Mouse (Mus musculus) heart, postnatal 36 days (tissue): ENCODE results near the gene Tuba1b. TPM values are rescaled to one million over a fixed set of nuclear protein-coding genes. Genes with fewer than 3 reads are reported as not detected.
"Not testable (repeated sequence)": the region's sequence is repeated elsewhere in the genome, so short reads cannot be mapped to it uniquely, and the experiment has no call there.

ENCODE experiments used
- DNase-seq, 2 experiments: peaks; one replicate each; pipeline ENCODE4 v3.0.0; 2021 to 2022
- intact Hi-C: fragments of 180-260 bp; cut with DNase I; formaldehyde crosslinking; loops from one replicate; pipeline ENCODE4 v1.15.1; 2025
- total RNA-seq, 2 experiments: library from RNA; stranded (reverse); gene quantifications; 2 replicates each; pipeline ENCODE4 v1.2.3; 2021

Tuba1b gene
- total RNA-seq, 2 experiments from 2014 or later, result 130 to 145 TPM

DNA sequence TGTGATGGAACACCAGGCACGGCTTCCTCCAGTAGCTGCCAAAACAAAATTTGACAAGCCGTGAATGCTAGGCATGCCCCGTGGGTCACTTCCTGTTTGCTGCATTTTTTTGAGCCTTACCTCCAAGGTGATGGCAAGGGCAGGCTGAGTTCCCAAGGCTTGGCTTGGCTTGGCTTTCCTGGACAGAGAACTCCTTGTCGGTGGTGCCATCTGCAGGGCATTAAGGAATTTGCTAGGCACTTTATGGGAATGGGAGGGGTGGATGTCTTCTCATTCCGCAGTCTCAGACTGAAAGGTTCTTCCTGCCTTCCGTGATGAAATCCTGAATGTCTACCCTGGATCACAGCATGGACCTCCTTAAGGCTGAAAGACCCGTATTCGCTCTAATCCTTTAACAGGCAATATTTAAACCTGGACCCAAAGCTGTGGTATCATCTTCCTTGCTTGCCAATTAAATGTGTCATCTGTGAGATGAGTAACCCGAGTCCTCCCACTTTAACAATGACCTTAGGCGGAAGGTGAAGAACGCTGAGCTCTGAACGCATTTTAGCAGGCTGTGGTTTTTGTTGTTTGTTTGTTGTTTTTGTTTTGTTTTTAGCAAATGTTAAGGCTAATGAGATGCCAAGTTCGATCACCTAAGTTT, 5.6 kb downstream of the Tuba1b start:
- DNase-seq, result peak; percentile 72
- intact Hi-C loops, result loop anchor here (1.0 kb wide), 2 partner anchors 36 to 51 kb away; no protein-coding TSS in a partner anchor

DNA sequence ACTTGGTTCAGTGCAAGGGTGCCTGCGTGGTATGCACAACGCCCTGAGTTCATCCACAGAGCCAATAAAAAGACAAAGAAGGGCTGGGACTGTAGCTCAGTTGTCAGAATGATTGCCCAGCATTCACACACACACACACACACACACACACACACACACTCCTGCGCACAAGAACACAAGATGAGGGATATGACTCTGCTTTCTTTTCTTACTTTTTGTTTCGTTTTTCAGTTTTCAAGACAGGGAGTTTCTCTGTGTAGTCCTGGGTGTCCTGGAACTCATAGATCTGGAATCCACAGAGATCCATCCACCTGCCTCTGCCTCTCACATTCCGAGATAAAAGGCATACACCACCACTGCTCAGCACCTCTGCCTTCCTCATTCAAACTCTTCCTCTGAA, 6.8 kb downstream of the Tuba1b start:
- intact Hi-C loops, result no loop called here

DNA sequence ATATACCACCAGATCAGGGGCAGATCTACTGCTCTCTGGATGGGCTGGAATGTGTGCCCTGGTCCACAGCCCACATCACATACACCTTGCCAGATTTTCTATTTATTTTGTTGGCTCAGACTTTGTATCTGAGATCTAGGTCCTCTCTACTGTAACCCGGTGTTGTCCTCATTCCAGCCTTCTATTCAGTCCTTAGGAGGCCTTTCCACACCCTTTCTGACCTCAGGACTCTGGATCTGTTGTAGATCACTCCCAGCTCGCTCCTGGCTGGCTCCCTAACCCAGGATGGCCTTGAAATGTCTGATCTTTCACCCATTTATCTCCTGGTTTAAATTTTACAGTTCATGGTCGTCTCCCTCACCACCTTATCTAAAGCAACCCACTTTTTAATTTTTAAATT, 9.7 kb downstream of the Tuba1b start:
- intact Hi-C loops, result no loop called here
- no peak for DNase-seq

More for the DNA sequence above, 6.8 kb downstream of the Tuba1b start:
- no peak for DNase-seq

DNA sequence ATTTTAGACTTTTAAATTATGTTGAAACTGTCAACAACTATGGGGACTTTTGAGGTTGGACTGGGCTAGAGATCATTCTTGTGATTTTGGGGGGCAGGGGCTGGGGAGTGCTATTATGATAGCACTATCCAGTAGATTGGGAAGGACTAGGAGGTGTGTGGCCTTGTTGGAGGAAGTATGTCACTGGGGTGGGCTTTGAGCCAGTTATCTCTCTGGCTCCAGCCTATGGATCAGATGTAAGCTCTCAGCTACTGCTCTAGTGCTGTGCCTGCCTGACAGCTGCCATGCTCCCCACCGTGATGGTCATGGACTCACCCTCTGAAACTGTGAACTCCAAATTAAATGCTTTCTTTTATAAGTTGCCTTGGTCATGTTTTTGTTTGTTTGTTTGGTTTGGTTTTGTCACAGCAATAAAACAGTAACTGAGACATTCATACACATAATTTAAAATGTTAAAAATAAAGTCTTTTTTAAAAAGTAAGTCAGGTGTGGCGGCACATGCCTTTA, 11.3 kb downstream of the Tuba1b start:
- intact Hi-C loops, result no loop called here
- no peak for DNase-seq

DNA sequence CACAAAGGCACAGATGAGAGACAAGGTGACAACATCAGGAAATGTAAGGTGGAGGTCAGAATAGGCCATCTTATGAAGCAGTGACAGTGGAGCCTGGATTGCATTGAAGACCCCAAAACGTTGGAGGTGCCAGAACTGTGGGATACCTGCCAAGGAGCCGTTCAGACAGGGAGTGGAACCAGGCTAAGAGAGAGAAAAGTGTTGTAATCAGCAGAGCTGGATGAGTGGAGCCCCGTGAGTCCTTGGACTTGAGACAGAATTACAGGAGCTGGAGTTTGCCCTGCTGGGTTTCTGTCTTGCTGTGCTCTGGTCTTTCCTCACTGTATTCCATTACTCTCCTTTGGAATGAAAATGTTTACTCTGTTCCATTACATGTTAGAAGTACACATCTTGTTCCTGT, 11.8 kb downstream of the Tuba1b start:
- intact Hi-C loops, result no loop called here

DNA sequence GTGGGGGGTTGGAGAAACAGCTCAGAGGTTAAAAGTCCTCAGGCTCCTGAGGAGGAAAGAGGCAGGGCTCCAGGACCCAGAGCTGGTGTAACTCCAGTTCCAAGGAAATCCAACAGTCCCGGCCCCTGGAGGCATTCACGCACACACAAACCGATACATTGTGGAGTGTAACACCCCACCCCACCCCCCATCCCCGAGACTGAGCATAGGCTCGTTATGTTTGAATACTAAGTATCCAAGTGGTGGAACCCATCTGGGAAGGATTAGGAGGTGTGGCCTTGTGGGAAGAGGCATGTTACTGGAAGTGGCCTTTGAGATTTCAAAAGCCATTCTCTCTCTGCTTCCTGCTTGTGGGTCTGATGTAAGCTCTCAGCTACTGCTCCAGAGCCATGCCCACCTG, 12.9 kb downstream of the Tuba1b start:
- intact Hi-C loops, result no loop called here
- no peak for DNase-seq

More for the DNA sequence above, 11.8 kb downstream of the Tuba1b start:
- DNase-seq, result no peak

DNA sequence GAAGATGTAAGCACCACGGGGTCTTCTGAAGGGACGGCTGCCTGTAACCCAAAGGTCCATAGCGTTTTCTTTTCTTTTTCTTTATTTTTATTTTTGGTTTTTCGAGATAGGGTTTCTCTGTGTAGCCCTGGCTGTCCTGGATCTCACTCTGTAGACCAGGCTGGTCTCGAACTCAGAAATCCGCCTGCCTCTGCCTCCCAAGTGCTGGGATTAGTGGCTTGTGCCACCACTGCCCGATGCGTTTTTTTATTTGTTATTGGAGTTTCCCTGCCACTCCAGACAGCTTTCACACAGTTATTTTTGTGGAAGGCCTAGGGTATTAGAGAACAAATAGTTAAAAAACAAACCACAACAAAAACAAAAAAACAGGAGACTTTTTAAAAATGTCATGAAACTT, 15.9 kb downstream of the Tuba1b start:
- intact Hi-C loops, DNase-seq: not testable (repeated sequence)

DNA sequence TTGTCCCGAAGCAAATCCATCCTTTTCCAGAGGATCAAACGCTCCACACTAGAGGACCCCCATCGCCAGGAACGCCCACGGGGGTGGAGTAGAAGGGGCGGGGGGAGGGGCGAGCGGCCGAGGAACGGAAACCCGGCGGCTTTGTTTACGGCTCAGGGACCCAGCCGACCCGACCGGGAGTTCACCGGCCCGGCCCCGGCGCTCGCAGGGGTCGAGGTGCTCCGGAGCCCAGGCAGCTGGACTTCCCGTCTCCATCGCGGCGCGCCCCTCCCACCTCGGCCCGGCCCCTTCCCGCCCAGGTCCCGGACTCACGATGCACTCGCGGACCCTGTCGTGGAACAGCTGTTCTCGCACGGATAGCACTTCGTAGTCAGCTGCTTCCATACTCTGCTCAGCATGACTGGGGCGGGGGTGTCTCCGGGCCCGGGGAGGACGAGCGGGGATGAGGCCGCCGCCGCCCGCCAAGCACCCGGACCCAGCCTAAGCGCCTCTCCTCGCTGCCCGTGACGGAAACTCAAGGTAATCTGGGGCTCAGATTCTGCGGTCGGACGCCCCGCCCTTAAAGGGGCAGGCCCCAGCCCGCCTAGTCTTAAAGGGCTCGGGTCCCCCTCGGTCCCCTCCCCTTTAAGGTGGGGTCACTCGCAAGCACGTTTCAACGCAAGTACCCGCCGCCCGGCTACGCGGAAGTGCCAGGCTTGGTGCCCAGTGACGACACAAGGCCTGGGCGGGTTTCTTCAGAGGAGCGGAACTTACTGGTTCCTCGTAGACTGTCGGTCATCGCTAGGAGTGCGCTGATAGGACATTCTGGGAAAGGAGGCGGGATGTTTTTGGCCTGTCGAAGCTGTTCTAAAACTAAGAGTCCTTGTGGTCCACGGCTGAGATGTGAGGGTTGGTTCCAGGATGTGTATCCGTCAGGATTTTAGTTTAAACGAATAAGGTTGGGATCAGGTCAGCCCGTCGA, 16.5 kb downstream of the Tuba1b start, which contains the start of gene Lmbr1l:
Lmbr1l (minus strand) TSS at position 694 of the 961 bp plus-strand sequence.
- peak; percentile 99 for DNase-seq

DNA sequence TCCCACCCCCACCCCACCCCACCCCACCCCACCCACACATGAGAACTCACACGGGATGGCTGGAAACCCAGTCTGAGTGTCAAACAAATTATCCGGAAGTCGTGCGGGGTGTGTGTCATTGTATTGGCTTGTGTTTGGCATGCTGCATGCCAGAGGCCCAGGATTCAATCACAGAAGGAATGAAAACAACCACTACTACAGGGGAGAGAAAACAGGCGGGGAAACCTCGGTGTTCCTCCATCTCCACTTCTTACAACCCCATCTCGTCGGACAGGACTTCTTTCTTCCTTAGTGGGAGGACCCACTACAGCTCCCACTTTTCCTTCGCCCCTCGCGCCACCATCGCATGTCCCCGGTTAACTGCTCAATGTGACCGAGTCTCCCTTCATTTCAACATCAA, 17.3 kb downstream of the Tuba1b start:
- intact Hi-C loops, result loop anchor here (2.0 kb wide), 1 partner anchor 18 kb away; the partner anchor contains the start of gene Tuba1b
- DNase-seq, result no peak

More for the DNA sequence above, 16.5 kb downstream of the Tuba1b start, which contains the start of gene Lmbr1l:
- intact Hi-C loops, result loop anchor here (2.0 kb wide), 1 partner anchor 17 kb away; the partner anchor contains the start of gene Tuba1b

DNA sequence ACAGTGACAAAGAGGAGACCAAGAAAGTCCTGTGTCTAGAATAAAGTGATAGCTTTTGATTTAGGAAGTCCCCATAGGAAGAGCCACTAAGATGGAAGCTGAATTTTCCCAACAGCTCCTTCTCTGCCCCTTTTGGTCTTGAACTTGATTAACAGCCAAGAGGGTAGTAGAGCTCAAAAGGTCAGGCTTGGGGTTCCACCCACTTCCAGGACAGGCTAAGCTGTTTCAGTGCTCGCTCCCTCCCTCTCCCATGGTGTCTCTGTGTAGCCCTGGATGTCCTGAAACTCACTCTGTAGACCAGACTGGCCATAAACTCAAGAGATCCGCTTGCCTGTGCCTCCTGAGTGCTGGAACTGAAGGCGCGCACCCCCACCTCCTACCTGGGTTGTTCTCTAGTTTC, 18.3 kb downstream of the Tuba1b start:
- DNase-seq, result no peak
- intact Hi-C loops, result loop anchor here (2.0 kb wide), 1 partner anchor 19 kb away; the partner anchor contains the start of gene Tuba1b

DNA sequence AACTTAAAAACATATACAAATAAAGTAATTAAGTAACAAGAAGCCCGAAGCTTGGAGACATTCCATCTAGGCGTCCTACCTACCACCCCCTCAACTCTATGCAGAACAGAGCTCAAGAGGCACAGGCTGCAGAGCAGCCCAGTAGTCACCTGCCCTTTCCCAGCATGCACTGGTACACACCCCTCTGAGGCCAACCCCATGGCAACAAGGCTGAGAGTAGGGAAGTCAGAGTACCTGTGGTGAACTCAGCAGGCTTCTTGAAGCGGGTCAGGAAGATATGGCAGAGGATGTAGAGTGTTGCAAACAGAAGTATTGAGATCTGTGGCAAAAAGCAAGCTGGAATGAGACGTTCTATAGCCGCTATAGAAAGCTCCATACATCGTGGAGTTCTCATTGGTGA, 19.5 kb downstream of the Tuba1b start:
- intact Hi-C loops, result no loop called here
- DNase-seq, result no peak

DNA sequence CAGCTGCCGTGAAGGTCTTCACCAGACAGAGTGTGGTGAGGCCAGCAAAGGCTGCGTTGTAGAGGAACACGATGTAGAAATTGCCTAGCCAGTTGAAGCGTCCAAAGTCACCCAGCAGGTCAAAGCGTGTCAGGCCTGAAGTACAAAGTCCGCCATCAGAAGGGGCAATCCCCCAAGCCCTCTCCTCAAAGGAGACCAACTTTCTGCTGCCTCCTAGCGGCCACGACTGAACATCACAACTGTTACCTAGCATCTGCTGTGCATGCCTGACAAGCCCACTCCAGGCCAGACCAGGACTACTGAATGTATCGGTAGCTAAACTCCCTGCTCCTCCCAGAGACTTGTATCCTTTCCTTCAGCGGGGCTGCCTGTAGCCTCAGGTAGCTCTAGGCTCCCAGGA, 29.7 kb downstream of the Tuba1b start:
- DNase-seq, result peak in 1 of 2 experiments; percentile 37
- intact Hi-C loops, result no loop called here

DNA sequence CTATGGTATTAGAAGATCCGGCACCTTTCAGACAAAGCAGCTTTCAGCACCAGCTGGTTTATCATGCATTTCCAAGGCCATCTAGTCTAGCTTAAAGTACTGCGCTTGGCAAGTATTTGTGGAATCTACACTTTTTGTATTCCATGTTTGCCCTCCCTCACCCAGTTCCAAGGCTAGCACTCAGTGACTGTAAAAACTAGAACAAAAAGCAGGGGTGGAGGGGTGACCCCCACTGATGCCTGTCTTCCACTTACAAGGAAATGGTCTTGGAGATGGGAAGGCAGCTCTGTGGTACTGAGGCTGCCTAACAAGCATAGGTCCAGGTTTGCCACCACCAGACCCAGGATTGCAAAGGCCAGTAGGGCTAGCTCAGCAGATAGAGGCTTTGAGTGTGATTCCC, 31.8 kb downstream of the Tuba1b start:
- intact Hi-C loops, result no loop called here

DNA sequence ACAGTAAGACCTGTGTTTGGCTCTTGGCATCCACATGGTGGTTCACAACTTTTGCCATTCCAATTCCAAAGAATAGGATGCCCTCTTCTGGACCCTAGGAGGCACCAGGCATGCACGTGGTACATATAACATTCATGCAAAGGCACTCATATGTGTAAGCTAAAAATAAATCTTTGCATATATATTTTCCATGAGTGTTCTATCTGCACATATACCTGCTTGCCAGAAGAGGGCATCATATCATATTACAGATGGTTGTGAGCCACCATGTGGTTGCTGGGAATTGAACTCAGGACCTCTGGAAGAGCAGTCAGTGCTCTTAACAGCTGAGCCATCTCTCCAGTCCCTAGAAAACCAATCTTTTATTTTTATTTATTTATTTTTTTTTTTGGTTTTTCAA, 32.8 kb downstream of the Tuba1b start:
- intact Hi-C loops, result no loop called here
- DNase-seq, result no peak

More for the DNA sequence above, 31.8 kb downstream of the Tuba1b start:
- no peak for DNase-seq

DNA sequence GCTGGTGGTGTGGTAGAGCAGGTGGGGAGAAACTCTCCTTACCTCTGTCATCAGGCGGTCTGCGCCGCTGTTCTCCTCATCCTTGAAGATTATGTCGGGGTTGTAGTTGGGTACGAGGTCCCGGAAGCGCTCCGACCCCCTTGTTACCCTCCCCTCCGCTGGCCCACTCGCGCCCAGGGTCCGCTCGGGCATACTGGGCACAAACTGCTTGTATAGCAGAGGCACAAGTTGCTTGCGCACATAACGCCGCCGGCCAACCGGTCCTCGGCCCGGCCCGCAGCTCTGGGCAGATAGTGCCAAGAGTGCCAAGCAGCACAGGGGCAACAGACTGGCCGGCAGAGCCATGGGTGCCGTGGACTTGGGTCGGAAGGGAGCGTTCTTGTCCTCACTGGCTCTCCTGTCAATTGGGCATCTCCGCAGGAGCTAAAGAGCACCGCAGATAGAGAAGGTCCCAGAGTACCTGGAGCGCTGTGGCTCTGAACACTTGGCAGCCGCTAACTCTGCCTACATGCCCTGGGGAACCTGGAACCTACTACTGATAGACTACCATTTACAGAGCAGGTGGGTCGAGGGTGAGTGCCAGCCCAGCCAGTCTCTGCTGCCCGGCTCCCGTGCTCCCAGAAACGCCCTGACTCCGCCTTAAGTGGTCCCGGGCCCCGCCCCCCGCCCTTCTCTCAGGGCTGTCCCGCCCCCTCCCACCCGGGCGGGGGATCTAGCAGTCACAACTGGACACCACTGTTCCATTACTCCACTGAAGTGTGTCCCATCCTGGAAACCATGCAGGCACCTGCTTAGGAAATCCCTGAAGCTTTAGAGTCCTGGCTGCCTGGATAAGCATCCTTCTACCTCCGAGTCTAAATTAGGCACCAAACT, 36.2 kb downstream of the Tuba1b start, which contains the start of gene Dhh:
Dhh (minus strand) TSS at position 613 of the 873 bp plus-strand sequence.
- intact Hi-C loops, result no loop called here
- DNase-seq, result no peak

DNA sequence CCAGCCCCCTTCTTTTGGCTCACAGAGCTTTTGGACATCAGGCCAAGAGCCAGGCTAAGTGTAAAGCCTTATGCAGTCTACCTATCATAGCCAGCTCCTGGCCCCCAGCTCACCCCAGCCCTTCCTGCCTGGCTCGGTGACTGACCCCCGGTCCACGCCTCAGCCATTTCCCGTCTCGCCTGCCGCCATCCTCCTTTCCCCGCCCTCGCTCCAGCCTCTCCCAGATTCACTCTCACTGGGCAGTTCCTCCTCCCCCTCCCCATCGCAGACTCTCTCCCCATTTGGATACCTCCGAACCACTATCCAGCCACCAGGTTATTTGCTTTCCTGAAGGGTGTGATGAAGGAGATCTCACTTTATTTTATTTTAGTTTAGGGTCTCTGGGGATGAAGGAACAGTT, 36.9 kb downstream of the Tuba1b start:
- intact Hi-C loops, result no loop called here
- DNase-seq, result peak; percentile 30 to 38

DNA sequence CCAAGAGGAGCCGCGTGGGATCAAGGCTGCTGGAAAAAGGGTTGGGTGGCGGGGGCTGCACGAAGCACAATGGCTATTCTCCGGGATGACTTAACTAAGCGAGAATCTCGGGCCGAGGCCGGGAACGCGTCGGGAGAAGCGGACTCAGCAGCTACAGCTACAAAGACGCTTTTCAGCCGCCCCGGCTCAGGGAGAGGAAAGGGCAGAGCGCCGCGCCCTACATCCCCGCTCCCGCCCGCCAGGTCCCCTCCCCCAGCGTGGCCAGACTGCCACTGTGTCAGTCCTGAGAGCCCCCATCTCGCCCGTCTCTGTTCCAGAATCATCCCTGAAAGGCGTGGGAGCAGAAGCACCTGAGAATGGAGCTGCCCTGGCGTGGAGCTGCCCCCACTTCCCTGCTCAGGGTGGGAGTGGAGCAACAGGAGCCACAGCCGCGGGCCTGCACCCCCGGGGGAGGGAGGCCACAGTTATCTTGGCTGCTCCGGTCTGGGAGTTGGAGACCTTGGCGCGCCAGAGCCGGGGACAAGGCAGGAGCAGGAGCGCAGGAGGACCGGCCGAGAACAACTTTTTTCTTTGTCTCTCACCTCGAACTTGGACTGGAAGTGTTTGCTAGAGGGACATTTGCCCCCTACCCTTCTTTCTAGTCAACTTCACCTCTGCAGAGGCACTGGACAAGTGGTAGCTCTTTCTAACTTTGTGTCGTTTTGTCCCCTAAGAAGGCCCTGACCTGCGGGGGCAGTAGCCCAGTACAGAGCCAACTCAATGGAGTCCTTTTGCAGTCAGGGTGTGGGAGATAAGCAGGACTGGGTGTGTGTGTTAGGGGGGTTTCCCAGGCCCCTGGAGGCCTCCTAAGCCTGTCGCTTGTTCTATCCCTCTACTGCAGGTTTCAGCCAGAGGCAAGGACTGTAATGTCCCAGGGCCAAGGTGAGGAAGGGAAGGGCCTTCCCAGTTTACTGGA, 38.5 kb downstream of the Tuba1b start:
- peak; percentile 38 to 45 for DNase-seq
- intact Hi-C loops, result no loop called here

DNA sequence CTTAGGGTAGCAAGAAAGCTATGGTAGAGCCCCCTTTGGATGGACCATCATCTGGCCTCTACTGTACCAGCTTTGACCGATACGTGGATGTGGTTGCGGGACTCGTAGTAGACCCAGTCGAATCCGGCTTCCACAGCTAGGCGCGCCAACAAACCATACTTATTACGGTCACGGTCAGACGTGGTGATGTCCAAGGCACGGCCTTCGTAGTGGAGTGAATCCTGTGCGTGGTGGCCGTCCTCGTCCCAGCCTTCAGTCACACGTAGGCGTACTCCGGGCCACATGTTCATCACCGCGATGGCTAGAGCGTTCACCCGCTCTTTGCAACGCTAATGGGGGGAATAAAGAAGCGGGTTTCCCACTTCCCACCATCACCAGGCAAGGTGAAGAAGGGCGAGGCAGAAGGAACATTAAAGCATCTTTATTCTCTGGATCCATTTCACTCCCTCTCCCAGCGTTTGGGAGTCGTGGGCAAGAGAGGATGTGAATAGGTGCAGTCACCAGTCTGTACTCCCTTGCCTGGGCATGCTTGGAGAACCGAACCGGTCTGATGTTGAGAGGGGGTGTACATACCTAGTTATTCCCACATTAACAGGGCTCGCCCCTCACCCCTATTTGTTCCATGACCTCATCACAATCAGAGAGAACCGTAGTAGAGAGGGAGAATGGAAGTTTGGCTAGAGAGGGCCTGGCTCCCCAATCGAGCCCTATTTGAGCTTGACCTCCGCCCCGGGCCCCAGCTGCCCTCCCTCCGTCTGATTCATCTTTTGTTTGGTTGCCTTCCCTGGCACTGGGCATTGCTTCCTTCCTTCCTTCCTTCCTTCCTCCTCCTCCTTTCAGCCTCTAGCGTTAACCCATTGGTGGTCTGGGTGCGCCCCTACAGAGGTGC, 39.4 kb downstream of the Tuba1b start:
- no peak for DNase-seq
- intact Hi-C loops, result no loop called here
